Mouse (Mus musculus) forebrain, embryonic 14.5 days (tissue): Measurements from ENCODE around the gene Rps11. TPM values are rescaled to one million over a fixed set of nuclear protein-coding genes. Genes with fewer than 3 reads are reported as not detected.
"Not testable (repeated sequence)": the region's sequence is repeated elsewhere in the genome, so short reads cannot be mapped to it uniquely, and the experiment has no call there.

Source experiments
- ATAC-seq: fragments of 200-750 bp; cut with Nextera tagmentation; 2 replicates; pipeline ENCODE4 v1.8.0; 2017; ENCODE audit warnings: mild to moderate bottlenecking, moderate library complexity
- DNase-seq: peaks from one replicate; pipeline ENCODE4 v3.0.0-alpha.2; 2015; ENCODE audit warnings: low spot score
- H3K27ac ChIP-seq: fragments of 300-500 bp; sonication (generic); 2 replicates; pipeline ENCODE4 v1.5.1; 2014; ENCODE audit warnings: low read depth, mild to moderate bottlenecking, control low read depth, low read length, moderate library complexity
- H3K27me3 ChIP-seq: fragments of 300-500 bp; sonication (generic); replicated peaks from 2 replicates; pipeline ENCODE4 v1.6.1; 2014; ENCODE audit warnings: low read length, control low read depth, mixed read lengths; ENCODE audit not compliant: control insufficient read depth, insufficient read depth
- H3K36me3 ChIP-seq: fragments of 300-500 bp; sonication (generic); 2 replicates; pipeline ENCODE4 v1.6.1; 2014; ENCODE audit warnings: low read length, control low read depth; ENCODE audit not compliant: control insufficient read depth, insufficient read depth
- H3K4me1 ChIP-seq: fragments of 300-500 bp; sonication (generic); 2 replicates; pipeline ENCODE4 v1.6.1; 2014; ENCODE audit warnings: antibody characterized with exemption, low read length, control low read depth; ENCODE audit not compliant: control insufficient read depth, insufficient read depth
- H3K4me2 ChIP-seq: fragments of 300-500 bp; sonication (generic); 2 replicates; pipeline ENCODE4 v1.6.1; 2014; ENCODE audit warnings: mild to moderate bottlenecking, control low read depth, low read length
- H3K4me3 ChIP-seq: fragments of 300-500 bp; sonication (generic); 2 replicates; pipeline ENCODE4 v1.5.1; 2014; ENCODE audit warnings: low read depth, low read length, control low read depth
- H3K9ac ChIP-seq: fragments of 300-500 bp; sonication (generic); 2 replicates; pipeline ENCODE4 v1.6.1; 2014; ENCODE audit warnings: mild to moderate bottlenecking, low read length, control low read depth, moderate library complexity
- H3K9me3 ChIP-seq: fragments of 300-500 bp; sonication (generic); replicated peaks from 2 replicates; pipeline ENCODE4 v1.6.1; 2016; ENCODE audit warnings: low read length, control low read depth, mixed read lengths; ENCODE audit not compliant: control insufficient read depth
- WGBS: fragments of 180-500 bp; shearing (Covaris S2); extraction: QIAGEN DNeasy Blood & Tissue Kit; methylation state at CpG from one replicate; pipeline ENCODE4 v1.1.7; 2014; 5-methylcytosine and 5-hydroxymethylcytosine counted together
- polyA plus RNA-seq: library from polyadenylated mRNA; unstranded; fragments of >200 nt; fragmentation: Nextera tagmentation; extraction: Ambion mirVana; gene quantifications from 2 replicates; pipeline ENCODE4 v1.2.1, GENCODE M21; 2014

Gene Rps11
- polyA plus RNA-seq, 1 experiment from 2014 or later, result 1,280 TPM

DNA sequence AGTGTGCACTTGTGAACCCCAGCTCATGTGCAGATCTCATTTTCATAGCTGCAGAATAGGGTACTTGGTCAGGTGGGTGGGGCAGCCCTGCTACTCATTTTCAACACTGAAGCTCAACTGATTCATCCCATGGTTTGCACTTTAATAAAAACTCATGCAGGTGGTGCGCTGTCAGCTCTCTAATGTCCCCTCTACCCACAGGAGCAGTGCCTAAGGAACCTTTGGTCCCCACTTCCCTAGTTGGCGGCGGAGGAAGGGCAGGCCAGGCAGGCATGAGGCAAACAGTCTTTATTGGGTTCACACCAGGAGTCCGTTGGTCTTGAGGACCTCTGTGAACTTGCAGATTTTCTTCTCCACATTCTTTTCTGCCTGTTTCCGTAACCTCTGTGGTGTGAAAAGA lies 1.4 kb upstream of the Rps11 start:
- H3K4me2 ChIP-seq, DNase-seq, ATAC-seq, H3K9me3 ChIP-seq, H3K9ac ChIP-seq, H3K27me3 ChIP-seq, H3K4me3 ChIP-seq: not testable (repeated sequence)
- H3K4me1 ChIP-seq, result peaks cover 14% of the 10 kb centered on the region; the same call in 1 of the 2 replicates
- WGBS, result 62% methylated on average over 5 of the region's 5 CpGs
- peaks cover 56% of the 10 kb centered on the region for H3K36me3 ChIP-seq
- 0 out of 2 replicates have a peak overlapping the region, but pooled peaks have one; percentile 84 for H3K27ac ChIP-seq

DNA sequence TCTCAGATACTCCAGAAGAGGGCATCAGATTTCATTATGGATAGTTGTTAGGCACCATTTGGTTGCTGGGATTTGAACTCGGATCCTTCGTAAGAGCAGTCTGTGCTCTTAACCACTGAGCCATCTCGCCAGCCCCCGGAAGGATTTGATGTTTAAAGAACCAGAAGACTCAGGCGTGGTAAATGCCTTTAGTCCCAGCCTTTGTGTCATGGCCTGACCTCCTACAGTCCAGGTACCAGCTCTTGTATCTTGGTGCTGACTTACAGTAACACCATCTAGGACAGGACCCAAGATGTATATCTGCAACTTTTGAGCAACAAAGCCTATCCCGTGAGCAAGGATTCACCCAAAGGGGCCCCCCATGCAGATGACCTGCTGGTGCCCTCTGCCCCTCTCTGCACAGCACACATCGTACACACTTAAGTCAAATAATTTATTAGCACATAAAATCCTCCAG lies 933 bp upstream of the Rps11 start:
- Histone ChIP-seq H3K27me3 (no peaks in the 10 kb centered on the region), H3K27ac (peak overlapping the region; percentile 84; the same call in 1 of the 2 replicates), H3K36me3 (peaks cover 60% of the 10 kb centered on the region), H3K4me3 (peak overlapping the region; percentile 88; the same call in 1 of the 2 replicates), H3K4me1 (peaks cover 14% of the 10 kb centered on the region; the same call in 1 of the 2 replicates), H3K9ac (no peak overlapping the region), H3K4me2 (peak overlapping the region; percentile 48), H3K9me3 (no peaks in the 10 kb centered on the region)
- DNase-seq (peak; percentile 64), ATAC-seq (no peak)
- 20% methylated on average over 7 of the region's 7 CpGs for WGBS

DNA sequence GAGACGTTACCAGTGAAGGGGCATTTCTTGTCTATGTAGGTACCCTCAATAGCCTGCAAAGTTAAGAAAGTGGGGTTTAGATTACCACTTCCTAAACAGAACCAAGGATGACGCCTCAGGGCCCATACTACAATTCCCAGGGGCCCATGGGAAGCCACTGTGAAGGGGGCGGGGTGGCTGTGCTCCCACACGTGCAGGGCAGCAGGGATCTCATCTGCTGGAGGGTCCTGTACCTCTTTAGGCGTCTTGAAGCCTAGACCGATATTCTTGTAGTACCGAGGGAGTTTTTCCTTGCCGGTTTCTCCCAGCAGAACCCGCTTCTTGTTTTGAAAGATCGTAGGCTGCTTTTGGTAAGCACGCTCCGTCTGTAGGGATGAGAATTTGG lies 1.1 kb downstream of the Rps11 start:
- H3K4me3 ChIP-seq, result peak overlapping the region; percentile 88
- 27% methylated on average over 12 of the region's 12 CpGs for WGBS
- H3K27ac ChIP-seq, result no peak overlapping the region
- H3K36me3 ChIP-seq, result peaks cover 79% of the 10 kb centered on the region
- peak overlapping the region; percentile 95 for H3K9ac ChIP-seq
- ATAC-seq (no peak), DNase-seq (no peak)
- H3K4me1 ChIP-seq, result peaks cover 14% of the 10 kb centered on the region; the same call in 1 of the 2 replicates
- H3K4me2 ChIP-seq, result peak overlapping the region; percentile 84
- H3K27me3 ChIP-seq, result no peaks in the 10 kb centered on the region
- H3K9me3 ChIP-seq, result no peaks in the 10 kb centered on the region

DNA sequence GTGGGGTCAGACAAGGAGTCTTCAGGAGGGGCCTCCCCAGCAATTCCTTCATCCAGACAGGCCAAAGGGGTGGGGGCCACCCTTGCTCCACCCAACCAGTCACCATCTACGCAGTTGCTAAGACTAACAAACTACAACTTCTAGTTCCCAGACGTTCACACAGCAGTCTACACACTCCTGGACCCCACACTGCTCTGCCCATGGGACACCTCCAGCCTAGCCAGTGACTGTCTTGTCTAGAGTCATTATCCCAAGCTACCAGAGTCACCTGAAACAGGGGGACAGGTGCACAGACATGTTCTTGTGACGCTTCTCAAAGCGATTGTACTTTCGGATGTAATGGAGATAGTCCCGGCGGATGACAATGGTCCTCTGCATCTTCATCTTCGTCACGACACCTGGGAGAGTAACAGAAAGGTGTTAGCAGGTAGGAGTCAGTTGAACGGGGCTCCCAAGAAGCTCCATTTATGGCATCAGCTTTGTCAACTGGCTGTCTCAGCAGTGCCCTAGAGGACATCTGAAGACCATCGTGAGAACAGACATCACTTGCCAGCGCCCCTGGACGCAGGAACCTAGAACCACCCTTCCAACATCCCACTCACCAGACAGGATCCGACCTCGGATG lies 1.6 kb downstream of the Rps11 start:
- no peak for DNase-seq
- Histone ChIP-seq H3K4me1 (peaks cover 14% of the 10 kb centered on the region; the same call in 1 of the 2 replicates), H3K36me3 (peaks cover 83% of the 10 kb centered on the region), H3K9ac (peak overlapping the region; percentile 95), H3K4me2 (peak overlapping the region; percentile 84), H3K27me3 (no peaks in the 10 kb centered on the region), H3K4me3 (peak overlapping the region; percentile 88), H3K27ac (no peak overlapping the region), H3K9me3 (no peaks in the 10 kb centered on the region)
- ATAC-seq, result no peak
- WGBS, result 87% methylated on average over 15 of the region's 15 CpGs

DNA sequence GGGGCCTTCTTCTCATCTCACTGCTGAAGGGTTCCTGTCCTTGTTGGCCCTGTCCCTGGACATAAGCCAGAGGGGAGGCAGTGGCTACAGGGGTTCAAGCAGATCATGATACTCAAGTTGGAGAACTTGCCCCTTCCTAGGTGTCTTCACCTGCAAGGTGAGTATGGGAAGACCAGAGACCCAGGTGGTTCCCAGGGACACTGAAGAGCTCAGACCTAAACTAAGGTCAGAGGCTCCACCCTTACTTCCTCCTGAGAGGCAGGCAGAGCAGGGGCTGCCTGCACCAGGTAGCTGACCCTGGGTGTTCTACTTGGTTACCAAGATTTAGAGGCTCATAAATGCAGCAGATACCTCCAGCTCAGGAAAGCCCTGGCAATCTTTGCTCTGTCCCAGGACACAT lies 2.3 kb downstream of the Rps11 start:
- Histone ChIP-seq H3K27me3 (no peaks in the 10 kb centered on the region), H3K27ac (no peak overlapping the region), H3K4me2 (no peak overlapping the region), H3K9ac (no peak overlapping the region), H3K4me1 (peaks cover 10% of the 10 kb centered on the region; the same call in 1 of the 2 replicates), H3K36me3 (peaks cover 80% of the 10 kb centered on the region), H3K9me3 (no peaks in the 10 kb centered on the region), H3K4me3 (no peak overlapping the region)
- ATAC-seq, result no peak
- DNase-seq, result no peak

DNA sequence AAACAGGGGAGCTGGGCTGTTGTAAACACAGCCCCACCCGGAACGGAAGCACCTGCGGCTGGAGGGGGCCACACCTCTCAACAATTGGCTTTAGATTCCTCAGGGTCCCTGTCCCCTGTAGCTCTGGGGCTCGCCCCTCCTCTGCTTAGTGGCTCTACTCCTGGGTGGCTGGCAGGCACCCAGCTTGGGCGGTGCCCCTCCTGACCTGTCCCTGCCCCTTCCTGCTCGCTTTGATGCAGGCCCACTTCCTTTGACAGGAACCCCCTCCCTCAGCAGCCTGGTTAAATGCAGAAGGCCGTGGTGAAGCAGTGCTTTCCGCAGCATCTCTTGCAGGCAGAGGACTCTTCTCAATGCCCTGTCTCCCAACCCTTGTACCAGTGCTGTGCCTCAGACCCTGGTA lies 2.8 kb downstream of the Rps11 start:
- Histone ChIP-seq H3K27me3 (no peaks in the 10 kb centered on the region), H3K4me1 (peaks cover 7% of the 10 kb centered on the region; the same call in 1 of the 2 replicates), H3K27ac (no peak overlapping the region), H3K9me3 (no peaks in the 10 kb centered on the region), H3K4me3 (no peak overlapping the region), H3K4me2 (no peak overlapping the region), H3K9ac (no peak overlapping the region), H3K36me3 (peaks cover 75% of the 10 kb centered on the region)
- WGBS, result 72% methylated on average over 8 of the region's 8 CpGs
- DNase-seq (no peak), ATAC-seq (no peak)

DNA sequence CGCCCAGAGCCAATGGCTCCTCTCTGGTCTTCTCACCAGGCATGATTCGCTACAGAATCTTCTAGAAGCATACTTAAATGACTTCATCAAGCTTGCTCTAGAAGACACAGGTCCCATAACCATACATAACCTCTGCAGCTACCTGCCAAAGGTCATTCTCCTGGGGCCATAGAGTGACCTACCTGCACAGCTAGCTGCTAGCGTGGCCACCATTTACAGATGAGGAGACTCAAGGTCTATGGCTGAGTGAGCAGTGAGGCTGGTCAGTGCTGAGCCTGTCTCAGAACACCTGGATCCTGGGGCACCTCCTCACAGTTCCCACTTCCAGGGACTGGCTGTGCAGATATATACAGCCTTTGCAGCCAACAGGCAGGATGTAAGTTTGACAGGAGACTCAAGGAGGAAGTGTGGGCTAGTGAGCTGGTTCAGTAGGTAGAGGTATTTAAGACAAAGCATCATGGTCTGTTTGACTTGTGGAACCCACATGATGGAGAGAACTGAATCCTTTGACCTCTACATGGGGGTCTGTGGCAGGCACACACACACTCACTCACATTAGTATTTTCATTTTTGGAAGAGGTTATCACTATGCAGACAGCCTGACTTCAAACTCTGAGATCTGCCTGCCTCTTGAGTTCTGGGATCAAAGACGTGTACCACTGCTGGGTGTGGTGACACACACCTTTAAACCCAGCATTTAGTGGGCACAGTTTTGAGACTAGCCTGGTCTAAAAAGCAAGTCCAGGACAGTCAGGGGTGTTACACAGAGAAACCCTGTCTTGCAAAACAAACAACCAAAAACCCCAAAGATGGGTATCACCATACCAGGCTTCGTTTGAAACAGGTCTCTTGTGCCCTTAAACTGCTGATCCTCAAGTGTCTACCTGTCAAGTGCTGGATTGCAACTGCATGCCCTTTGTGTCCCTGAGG lies 4.2 kb downstream of the Rps11 start:
- peaks cover 61% of the 10 kb centered on the region for H3K36me3 ChIP-seq
- H3K9ac ChIP-seq, result no peak overlapping the region; the same call in 1 of the 2 replicates
- 75% methylated on average over 5 of the region's 5 CpGs for WGBS
- no peaks in the 10 kb centered on the region for H3K27me3 ChIP-seq
- H3K27ac ChIP-seq, result no peak overlapping the region
- DNase-seq (no peak), ATAC-seq (no peak)
- no peaks in the 10 kb centered on the region for H3K9me3 ChIP-seq
- H3K4me2 ChIP-seq, result no peak overlapping the region
- H3K4me1 ChIP-seq, result peaks cover 7% of the 10 kb centered on the region; the same call in 1 of the 2 replicates
- no peak overlapping the region for H3K4me3 ChIP-seq

DNA sequence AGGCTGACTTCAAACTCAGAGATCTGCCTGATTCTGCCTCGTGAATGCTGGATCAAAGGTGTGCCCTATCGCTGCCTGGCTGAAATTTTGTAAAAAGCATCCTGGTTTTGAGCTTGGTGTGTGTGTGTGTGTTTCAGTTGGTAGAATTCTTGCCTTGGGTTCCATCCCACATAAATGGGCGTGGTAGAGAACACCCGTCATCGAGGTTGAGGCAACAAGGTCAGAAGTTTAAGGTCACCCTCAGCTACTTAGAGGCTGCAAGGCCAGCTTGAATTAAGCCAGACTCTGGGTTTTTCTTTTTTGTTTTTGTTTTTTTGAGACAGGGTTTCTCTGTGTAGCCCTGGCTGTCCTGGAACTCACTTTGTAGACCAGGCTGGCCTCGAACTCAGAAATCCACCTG lies 5.9 kb downstream of the Rps11 start:
- ATAC-seq (no peak), DNase-seq (no peak)
- H3K36me3 ChIP-seq, result peaks cover 57% of the 10 kb centered on the region
- H3K4me3 ChIP-seq, result no peak overlapping the region
- no peak overlapping the region for H3K9ac ChIP-seq
- H3K9me3 ChIP-seq, result no peaks in the 10 kb centered on the region
- no peak overlapping the region for H3K4me2 ChIP-seq
- no peaks in the 10 kb centered on the region for H3K27me3 ChIP-seq
- H3K4me1 ChIP-seq, result peaks cover 6% of the 10 kb centered on the region; the same call in 1 of the 2 replicates
- 92% methylated on average over 6 of the region's 6 CpGs for WGBS
- H3K27ac ChIP-seq, result no peak overlapping the region
